Mouse (Mus musculus) stomach, embryonic 16.5 days (tissue): Measurements from ENCODE around the gene Il4. TPM values are rescaled to one million over a fixed set of nuclear protein-coding genes. Genes with fewer than 3 reads are reported as not detected.

Experiments
- ATAC-seq: fragments of 200-750 bp; cut with Nextera tagmentation; 2 replicates; pipeline ENCODE4 v1.8.0; 2017; ENCODE audit warnings: moderate number of reproducible peaks, moderate TSS enrichment; ENCODE audit not compliant: insufficient read depth, low FRiP score
- H3K27ac ChIP-seq: fragments of 300-500 bp; sonication (generic); 2 replicates; pipeline ENCODE4 v1.5.1; 2014; ENCODE audit warnings: low read length
- H3K27me3 ChIP-seq: fragments of 300-500 bp; sonication (generic); 2 replicates; pipeline ENCODE4 v1.6.1; 2014; ENCODE audit warnings: low read length, control low read depth, mixed read lengths; ENCODE audit not compliant: control insufficient read depth, insufficient read depth
- H3K36me3 ChIP-seq: fragments of 300-500 bp; sonication (generic); 2 replicates; pipeline ENCODE4 v1.6.1; 2014; ENCODE audit warnings: low read length; ENCODE audit not compliant: control insufficient read depth, insufficient read depth
- H3K4me1 ChIP-seq: fragments of 300-500 bp; sonication (generic); 2 replicates; pipeline ENCODE4 v1.6.1; 2014; ENCODE audit warnings: low read length, control low read depth, mixed read lengths; ENCODE audit not compliant: control insufficient read depth, insufficient read depth
- H3K4me2 ChIP-seq: fragments of 300-500 bp; sonication (generic); 2 replicates; pipeline ENCODE4 v1.6.1; 2014; ENCODE audit warnings: low read depth, low read length, mixed read lengths
- H3K4me3 ChIP-seq: fragments of 300-500 bp; sonication (generic); replicated peaks from 2 replicates; pipeline ENCODE4 v1.5.1; 2014; ENCODE audit warnings: mild to moderate bottlenecking, low read length
- H3K9ac ChIP-seq: fragments of 300-500 bp; sonication (generic); 2 replicates; pipeline ENCODE4 v1.6.1; 2014; ENCODE audit warnings: low read length
- H3K9me3 ChIP-seq: fragments of 300-500 bp; sonication (generic); replicated peaks from 2 replicates; pipeline ENCODE4 v1.6.1; 2016; ENCODE audit warnings: low read length, control low read depth; ENCODE audit not compliant: control insufficient read depth
- WGBS: fragments of 180-500 bp; shearing (Covaris S2); extraction: QIAGEN DNeasy Blood & Tissue Kit; methylation state at CpG from one replicate; pipeline ENCODE4 v1.1.7; 2014; 5-methylcytosine and 5-hydroxymethylcytosine counted together
- polyA plus RNA-seq: library from polyadenylated mRNA; unstranded; fragments of >200 nt; fragmentation: Nextera tagmentation; extraction: Ambion mirVana; gene quantifications from 2 replicates; pipeline ENCODE4 v1.2.1, GENCODE M21; 2015

Gene Il4
- polyA plus RNA-seq, 1 experiment from 2014 or later: 1.1 TPM

GRCm38 (mm10) chr11:53644017-53644416 is 25.5 kb upstream of the Il4 start:
- no peaks in the 10 kb centered on the region for H3K4me1 ChIP-seq
- ATAC-seq: no peak

GRCm38 (mm10) chr11:53642744-53643279 is 24.3 kb upstream of the Il4 start:
- no peaks in the 10 kb centered on the region for H3K4me1 ChIP-seq
- no peak overlapping the region for H3K9ac ChIP-seq
- H3K36me3 ChIP-seq: no peaks in the 10 kb centered on the region
- H3K4me3 ChIP-seq: no peak overlapping the region
- H3K9me3 ChIP-seq: no peaks in the 10 kb centered on the region
- no peak overlapping the region for H3K4me2 ChIP-seq
- H3K27ac ChIP-seq: no peak overlapping the region
- WGBS: 69% methylated on average over 12 of the region's 12 CpGs
- no peaks in the 10 kb centered on the region for H3K27me3 ChIP-seq
- no peak for ATAC-seq

More at GRCm38 (mm10) chr11:53644017-53644416, 25.5 kb upstream of the Il4 start:
- H3K4me2 ChIP-seq: no peak overlapping the region
- no peaks in the 10 kb centered on the region for H3K36me3 ChIP-seq
- H3K4me3 ChIP-seq: no peak overlapping the region
- no peaks in the 10 kb centered on the region for H3K9me3 ChIP-seq
- WGBS: 81% methylated on average over 5 of the region's 5 CpGs
- no peaks in the 10 kb centered on the region for H3K27me3 ChIP-seq
- no peak overlapping the region for H3K9ac ChIP-seq
- no peak overlapping the region for H3K27ac ChIP-seq

- no peak overlapping the region for H3K4me2 ChIP-seq
- peaks cover 7% of the 10 kb centered on the region for H3K27me3 ChIP-seq
- ATAC-seq: no peak
- no peaks in the 10 kb centered on the region for H3K9me3 ChIP-seq
- H3K27ac ChIP-seq: no peak overlapping the region
- 0 out of 2 replicates have a peak, but pooled peaks cover 3% of the 10 kb centered on the region for H3K4me1 ChIP-seq
- H3K4me3 ChIP-seq: no peak overlapping the region
- WGBS: 74% methylated on average over 10 of the region's 10 CpGs
- H3K9ac ChIP-seq: no peak overlapping the region
- no peaks in the 10 kb centered on the region for H3K36me3 ChIP-seq
Measured at GRCm38 (mm10) chr11:53637803-53638260, 19.4 kb upstream of the Il4 start.

- no peak for ATAC-seq
- 22% methylated on average over 21 of the region's 21 CpGs for WGBS
Measured at GRCm38 (mm10) chr11:53637046-53637802, 18.8 kb upstream of the Il4 start.

GRCm38 (mm10) chr11:53636183-53636646 is 17.7 kb upstream of the Il4 start:
- no peaks in the 10 kb centered on the region for H3K36me3 ChIP-seq
- ATAC-seq: peak; percentile 48; the same call in 1 of the 2 replicates
- peak overlapping the region; percentile 68 for H3K4me2 ChIP-seq
- H3K27me3 ChIP-seq: peaks cover 7% of the 10 kb centered on the region
- 2% methylated on average over 37 of the region's 40 CpGs for WGBS
- peak overlapping the region; percentile 42 for H3K4me3 ChIP-seq
- 0 out of 2 replicates have a peak, but pooled peaks cover 3% of the 10 kb centered on the region for H3K4me1 ChIP-seq
- no peak overlapping the region for H3K27ac ChIP-seq
- H3K9me3 ChIP-seq: no peaks in the 10 kb centered on the region
- H3K9ac ChIP-seq: peak overlapping the region; percentile 64

More at GRCm38 (mm10) chr11:53637046-53637802, 18.8 kb upstream of the Il4 start:
- Histone ChIP-seq H3K4me3 (no peak overlapping the region), H3K9me3 (no peaks in the 10 kb centered on the region), H3K4me2 (no peak overlapping the region), H3K4me1 (0 out of 2 replicates have a peak, but pooled peaks cover 3% of the 10 kb centered on the region), H3K27ac (no peak overlapping the region), H3K27me3 (peaks cover 7% of the 10 kb centered on the region), H3K9ac (no peak overlapping the region), H3K36me3 (no peaks in the 10 kb centered on the region)

- ATAC-seq: no peak
- peak overlapping the region; percentile 64; the same call in 1 of the 2 replicates for H3K9ac ChIP-seq
Measured at GRCm38 (mm10) chr11:53635590-53636182, 17.2 kb upstream of the Il4 start.

GRCm38 (mm10) chr11:53634556-53634955 is 16.1 kb upstream of the Il4 start, which contains the start of gene Il13:
Il13 (minus strand) TSS chr11:53634702.
- Histone ChIP-seq H3K9me3 (no peaks in the 10 kb centered on the region), H3K9ac (no peak within 1 kb of the TSS), H3K27me3 (peaks cover 7% of the 10 kb centered on the region), H3K4me2 (no peak within 1 kb of the TSS), H3K27ac (no peak within 1 kb of the TSS), H3K36me3 (no peaks in the 10 kb centered on the region), H3K4me3 (no peak within 1 kb of the TSS), H3K4me1 (0 out of 2 replicates have a peak, but pooled peaks cover 3% of the 10 kb centered on the region)
- ATAC-seq: no peak
- 92% methylated on average over 8 of the region's 8 CpGs for WGBS

More at GRCm38 (mm10) chr11:53635590-53636182, 17.2 kb upstream of the Il4 start:
- H3K4me3 ChIP-seq: peak overlapping the region; percentile 42
- H3K4me1 ChIP-seq: 0 out of 2 replicates have a peak, but pooled peaks cover 3% of the 10 kb centered on the region
- H3K27me3 ChIP-seq: peaks cover 7% of the 10 kb centered on the region
- 44% methylated on average over 9 of the region's 9 CpGs for WGBS
- H3K27ac ChIP-seq: no peak overlapping the region
- H3K9me3 ChIP-seq: no peaks in the 10 kb centered on the region
- no peaks in the 10 kb centered on the region for H3K36me3 ChIP-seq
- peak overlapping the region; percentile 68 for H3K4me2 ChIP-seq

- no peak for ATAC-seq
Measured at GRCm38 (mm10) chr11:53633644-53634043, 15.2 kb upstream of the Il4 start.

More at GRCm38 (mm10) chr11:53633644-53634043, 15.2 kb upstream of the Il4 start:
- Histone ChIP-seq H3K36me3 (no peaks in the 10 kb centered on the region), H3K4me3 (no peak overlapping the region), H3K4me1 (0 out of 2 replicates have a peak, but pooled peaks cover 3% of the 10 kb centered on the region), H3K9ac (no peak overlapping the region), H3K27me3 (peaks cover 7% of the 10 kb centered on the region), H3K9me3 (no peaks in the 10 kb centered on the region), H3K27ac (no peak overlapping the region), H3K4me2 (no peak overlapping the region)
- WGBS: 79% methylated on average over 7 of the region's 7 CpGs
